Mouse (Mus musculus) forelimb bud, embryonic 11.5 days (tissue): ENCODE measurements at regions not wholly inside any gene's neighbourhood (a gene's known extent, or its start where the extent isn't known, plus 50 kb on each side); places are given as distances from the start of the nearest gene placed in this dataset.

Experiments used
- DNase-seq: peaks from one replicate; pipeline ENCODE4 v3.0.0-alpha.2; 2012; ENCODE audit warnings: low read depth, low spot score

GRCm38 (mm10) chr6:141027787-141028186, 221.3 kb upstream of the Pde3a start:
- no peak for DNase-seq

- no peak for DNase-seq
Measured at GRCm38 (mm10) chr6:141034824-141035223, 214.2 kb upstream of the Pde3a start.

- no peak for DNase-seq
Measured at GRCm38 (mm10) chr6:141041358-141041757, 207.7 kb upstream of the Pde3a start.

GRCm38 (mm10) chr6:141041781-141042625, 207.1 kb upstream of the Pde3a start:
- DNase-seq, result no peak

GRCm38 (mm10) chr6:141048271-141048670, 200.8 kb upstream of the Pde3a start:
- DNase-seq, result no peak

- DNase-seq, result peak; percentile 12
Measured at GRCm38 (mm10) chr6:141050038-141050684, 198.9 kb upstream of the Pde3a start.

GRCm38 (mm10) chr6:141054026-141054425, 195.0 kb upstream of the Pde3a start:
- no peak for DNase-seq

- no peak for DNase-seq
Measured at GRCm38 (mm10) chr6:141059250-141059916, 189.7 kb upstream of the Pde3a start.

GRCm38 (mm10) chr6:141065724-141066123, 183.3 kb upstream of the Pde3a start:
- DNase-seq, result no peak

GRCm38 (mm10) chr6:141068861-141069467, 180.1 kb upstream of the Pde3a start:
- no peak for DNase-seq

- no peak for DNase-seq
Measured at GRCm38 (mm10) chr6:141069896-141070295, 179.2 kb upstream of the Pde3a start.

- no peak for DNase-seq
Measured at GRCm38 (mm10) chr6:141071507-141071906, 177.6 kb upstream of the Pde3a start.

GRCm38 (mm10) chr6:141091076-141091780, 157.8 kb upstream of the Pde3a start:
- DNase-seq, result no peak

- DNase-seq, result no peak
Measured at GRCm38 (mm10) chr6:141091781-141092140, 157.3 kb upstream of the Pde3a start.

GRCm38 (mm10) chr6:141097338-141098122, 151.5 kb upstream of the Pde3a start:
- DNase-seq, result no peak

- no peak for DNase-seq
Measured at GRCm38 (mm10) chr6:141118287-141118686, 130.8 kb upstream of the Pde3a start.

GRCm38 (mm10) chr6:141126614-141127396, 122.3 kb upstream of the Pde3a start:
- no peak for DNase-seq

GRCm38 (mm10) chr6:141129596-141129995, 119.5 kb upstream of the Pde3a start:
- DNase-seq, result no peak

- no peak for DNase-seq
Measured at GRCm38 (mm10) chr6:141134176-141134575, 114.9 kb upstream of the Pde3a start.
